Mouse (Mus musculus) adrenal gland, postnatal 14 days (tissue): ENCODE measurements around the gene Olfr603. TPM values are rescaled to one million over a fixed set of nuclear protein-coding genes. Genes with fewer than 3 reads are reported as not detected.
"Not testable (repeated sequence)": the region's sequence is repeated elsewhere in the genome, so short reads cannot be mapped to it uniquely, and the experiment has no call there.

Source experiments
- DNase-seq: peaks from one replicate; pipeline ENCODE4 v3.0.0; 2021; ENCODE audit warnings: mixed read lengths
- long read RNA-seq, 2 experiments: library from polyadenylated mRNA; stranded (forward); transcript quantifications; one replicate each; pipeline ENCODE4 v2.0.0; 2021
- microRNA-seq, 2 experiments: library from miRNA; unstranded; fragments of <30 nt; microRNA quantifications; one replicate each; pipeline ENCODE4 v1.2.0; 2021
- total RNA-seq: library from RNA; stranded (reverse); gene quantifications from 2 replicates; pipeline ENCODE4 v1.2.3, GENCODE M21; 2021

The Olfr603 gene
- total RNA-seq = not detected in 2 replicates
- long read RNA-seq, experiment 1 = 0 reads
- long read RNA-seq, experiment 2 = 0 reads

DNA sequence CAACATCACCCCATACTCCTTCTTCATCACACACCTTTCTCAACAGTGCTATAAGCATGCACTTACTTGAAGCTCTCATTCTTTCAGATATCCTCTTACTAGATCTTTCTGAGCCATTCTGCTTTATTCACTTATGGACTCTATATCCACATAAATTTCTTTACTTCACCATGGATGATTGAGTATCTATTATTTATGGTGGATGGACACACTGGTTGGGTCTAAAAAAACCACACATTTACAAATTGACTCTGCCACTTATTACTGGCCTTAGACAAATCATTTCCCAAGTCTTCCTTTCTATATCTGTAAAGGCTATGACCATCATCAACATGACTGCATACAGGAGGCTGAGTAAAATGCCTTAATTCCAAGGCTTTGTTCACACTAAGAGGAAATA, at the start of gene Olfr603:
Gene Olfr603, minus strand, starts transcription at position 101 of the 400 bp plus-strand sequence.
- no peak for DNase-seq

DNA sequence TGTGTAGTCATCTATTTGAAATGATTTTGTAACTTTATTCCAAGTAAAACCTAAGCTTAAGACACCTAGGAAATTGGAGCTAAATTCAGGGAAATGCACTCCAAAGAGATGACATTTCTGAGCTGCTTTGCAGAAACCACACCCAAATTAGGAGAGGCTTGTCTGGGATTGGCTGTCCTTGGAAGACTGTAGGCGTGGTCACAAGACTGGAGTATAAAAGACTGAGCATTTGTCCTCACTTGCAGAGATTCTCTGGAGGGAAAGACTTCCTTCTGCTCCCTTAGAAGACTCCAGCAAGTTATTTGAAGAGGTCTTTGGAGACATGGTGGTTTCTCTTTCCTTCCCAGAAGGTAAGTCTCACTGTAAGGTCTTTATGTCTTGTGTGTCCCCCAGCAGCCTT, 28.8 kb upstream of the Olfr603 start, which contains the start of gene Usp17lc:
Gene Usp17lc, plus strand, starts transcription at position 301 of the 400 bp plus-strand sequence.
- DNase-seq = not testable (repeated sequence)

DNA sequence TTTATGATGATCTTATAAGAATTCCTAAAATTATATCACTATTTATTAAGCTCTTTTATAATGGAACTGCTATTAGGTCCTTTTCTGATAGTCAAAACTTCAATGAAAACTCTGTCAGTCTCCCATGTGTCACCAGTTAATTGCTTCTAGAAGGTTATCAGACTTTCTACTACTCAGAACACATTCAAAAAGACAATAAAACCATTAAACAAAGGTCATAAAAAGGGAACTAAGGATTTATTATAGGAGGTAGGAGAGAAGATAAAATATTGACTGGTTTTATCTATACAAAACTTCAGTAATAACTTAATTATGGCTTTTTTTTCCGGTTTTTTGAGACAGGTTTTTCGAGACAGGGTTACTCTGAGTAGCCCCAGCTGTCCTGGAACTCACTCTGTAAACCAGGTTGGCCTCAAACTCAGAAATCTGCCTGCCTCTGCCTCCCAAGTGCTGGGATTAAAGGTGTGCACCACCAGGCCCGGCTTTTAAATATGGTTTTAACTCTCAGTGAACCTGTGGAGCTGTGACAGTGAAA, 20.6 kb upstream of the Olfr603 start:
- DNase-seq = not testable (repeated sequence)

DNA sequence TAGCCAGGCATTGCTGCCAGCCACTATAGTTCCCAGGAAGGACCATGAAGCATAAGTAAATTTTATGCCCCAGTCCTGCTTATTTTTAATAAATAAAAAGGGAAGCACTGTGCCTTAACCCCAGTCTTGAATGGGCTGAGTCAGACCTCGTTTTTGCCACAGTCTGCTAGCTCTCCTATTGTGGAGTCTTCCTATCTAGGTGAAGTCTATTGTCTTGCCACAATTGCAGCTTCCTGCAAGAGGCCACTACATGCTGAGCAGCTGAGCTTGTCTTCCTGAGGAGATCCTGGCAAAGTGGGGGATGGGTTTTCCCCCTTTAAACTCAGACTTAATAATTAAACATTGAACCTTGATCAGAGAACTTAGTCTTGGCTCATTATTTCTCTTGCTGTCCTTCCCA, 13.0 kb upstream of the Olfr603 start:
- no peak for DNase-seq

DNA sequence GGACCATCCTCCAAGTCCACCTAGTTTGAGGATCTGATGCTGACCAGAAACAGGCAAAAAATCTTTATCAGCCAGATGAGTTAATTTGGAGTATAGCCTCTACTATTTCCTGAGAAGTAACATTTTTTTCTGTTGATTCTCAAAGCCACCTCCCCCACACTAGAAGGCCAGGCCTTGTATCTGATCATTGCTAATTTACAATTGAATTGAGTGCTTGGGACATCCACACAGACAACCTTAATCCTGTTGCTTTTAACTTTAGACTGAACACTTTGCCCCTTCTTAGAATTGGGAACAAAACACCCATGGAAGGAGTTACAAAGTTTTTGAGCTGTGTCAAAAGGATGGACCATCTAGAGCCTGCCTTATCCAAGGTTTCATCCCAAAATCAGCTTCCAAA, 11.8 kb upstream of the Olfr603 start:
- no peak for DNase-seq

DNA sequence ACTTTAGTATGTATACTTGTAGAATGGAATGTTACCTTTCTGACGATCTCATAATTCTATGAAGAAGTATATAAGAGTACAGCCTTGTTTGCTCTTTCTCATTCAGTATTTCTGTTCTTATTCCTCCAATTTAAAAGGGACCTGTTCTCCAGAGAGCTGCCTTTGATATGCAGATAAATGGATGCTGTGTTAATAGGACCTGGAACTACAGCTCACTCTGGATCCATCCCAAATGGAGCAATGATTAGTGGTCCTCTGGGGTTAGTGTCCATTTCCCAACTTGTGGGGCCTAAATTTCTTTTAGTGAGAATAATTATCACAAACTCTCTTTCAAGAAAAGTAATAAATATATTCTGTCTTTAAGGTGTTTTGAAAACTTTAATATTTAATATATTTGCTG, 23.4 kb downstream of the Olfr603 start, which contains the start of gene Olfr601:
Gene Olfr601, minus strand, starts transcription at position 101 of the 400 bp plus-strand sequence.
- no peak for DNase-seq

DNA sequence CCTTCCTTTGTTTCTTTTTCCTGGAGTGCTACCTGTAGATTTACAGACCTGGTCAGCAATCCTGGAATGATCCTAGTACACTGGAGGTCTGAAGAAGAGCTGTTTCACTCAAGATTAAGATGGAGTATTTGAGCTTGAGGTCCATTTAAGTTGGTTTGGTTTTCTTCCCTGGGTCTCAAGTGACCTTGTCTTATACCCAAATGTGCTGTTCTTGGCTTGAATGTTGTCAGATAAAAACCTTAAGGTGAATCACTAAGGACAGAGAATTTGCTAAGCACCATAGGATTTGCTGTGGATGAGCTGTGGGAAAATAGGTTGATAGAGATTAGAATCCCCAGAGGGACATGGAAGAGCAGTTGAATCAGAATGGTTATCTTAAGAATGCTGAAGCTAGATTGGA, 36.4 kb downstream of the Olfr603 start, which contains the start of gene Olfr600:
Gene Olfr600, minus strand, starts transcription at position 101 of the 400 bp plus-strand sequence.
- DNase-seq = no peak

DNA sequence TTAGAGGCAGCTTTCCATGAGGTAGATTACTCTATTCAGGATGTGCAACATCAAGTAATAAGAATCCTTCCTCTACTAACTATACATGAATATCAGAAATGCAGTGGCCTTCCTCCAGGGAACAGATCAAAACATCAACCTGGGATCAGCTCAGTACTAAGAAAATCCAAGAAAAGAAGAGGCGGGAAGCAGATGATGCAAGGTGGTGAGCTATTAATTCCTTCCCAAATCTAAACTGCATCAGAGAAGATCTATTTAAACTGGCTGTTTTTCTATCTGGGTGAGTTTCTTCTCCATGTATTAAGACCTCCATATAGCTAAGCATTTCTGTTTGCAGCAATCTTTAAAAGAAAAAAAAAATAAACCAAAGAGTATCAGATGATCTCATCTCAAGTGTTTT, 50.4 kb downstream of the Olfr603 start, which contains the start of gene Olfr599:
Gene Olfr599, plus strand, starts transcription at position 301 of the 400 bp plus-strand sequence.
- no peak for DNase-seq

Small RNA genes lying within 50 kb of the gene (microRNA-seq; reads per million reads assigned to microRNA genes)
- 0 reads per million in 2 experiments for gene Gm25774

Other genes with a start within 250 kb of the Olfr603 start
- gene Olfr588-ps1, start 245.3 kb downstream of the Olfr603 start, total RNA-seq = not detected in 2 replicates
- not detected in 2 replicates for gene Olfr589, start 229.8 kb downstream of the Olfr603 start, total RNA-seq
- not detected in 2 replicates for gene Olfr591, start 207.8 kb downstream of the Olfr603 start, total RNA-seq
- not detected in 2 replicates for gene Olfr592, start 201.4 kb downstream of the Olfr603 start, total RNA-seq
- gene Olfr593, start 174.3 kb downstream of the Olfr603 start, total RNA-seq = not detected in 2 replicates
- not detected in 2 replicates for gene Olfr594, start 169.2 kb downstream of the Olfr603 start, total RNA-seq
- not detected in 2 replicates for gene Usp17ld, start 133.7 kb downstream of the Olfr603 start, total RNA-seq
- gene Olfr596, start 80.5 kb downstream of the Olfr603 start, total RNA-seq = not detected in 2 replicates
- not detected in 2 replicates for gene Olfr597, start 69.9 kb downstream of the Olfr603 start, total RNA-seq
- not detected in 2 replicates for gene Olfr598, start 62.6 kb downstream of the Olfr603 start, total RNA-seq
- gene Olfr599, start 50.3 kb downstream of the Olfr603 start, total RNA-seq = not detected in 2 replicates
- gene Olfr600, start 36.5 kb downstream of the Olfr603 start, total RNA-seq = not detected in 2 replicates
- gene Olfr601, start 23.5 kb downstream of the Olfr603 start, total RNA-seq = not detected in 2 replicates
- not detected in 2 replicates for gene Usp17lc, start 28.9 kb upstream of the Olfr603 start, total RNA-seq
- not detected in 2 replicates for gene Olfr605, start 59.3 kb upstream of the Olfr603 start, total RNA-seq
- gene Olfr606, start 62.9 kb upstream of the Olfr603 start, total RNA-seq = not detected in 2 replicates
- gene Olfr607, start 78.0 kb upstream of the Olfr603 start, total RNA-seq = not detected in 2 replicates
- gene Olfr608, start 83.7 kb upstream of the Olfr603 start, total RNA-seq = not detected in 2 replicates
- not detected in 2 replicates for gene Olfr609, start 111.9 kb upstream of the Olfr603 start, total RNA-seq
- not detected in 2 replicates for gene Olfr610, start 125.9 kb upstream of the Olfr603 start, total RNA-seq
- not detected in 2 replicates for gene Olfr611, start 134.7 kb upstream of the Olfr603 start, total RNA-seq
- not detected in 2 replicates for gene Olfr612, start 156.5 kb upstream of the Olfr603 start, total RNA-seq
- gene Olfr613, start 161.9 kb upstream of the Olfr603 start, total RNA-seq = not detected in 2 replicates
- gene Olfr615, start 169.9 kb upstream of the Olfr603 start, total RNA-seq = not detected in 2 replicates
- not detected in 2 replicates for gene Olfr616, start 183.0 kb upstream of the Olfr603 start, total RNA-seq
- not detected in 2 replicates for gene Olfr617, start 186.9 kb upstream of the Olfr603 start, total RNA-seq
- gene Olfr618, start 203.9 kb upstream of the Olfr603 start, total RNA-seq = not detected in 2 replicates
- not detected in 2 replicates for gene Olfr619, start 214.4 kb upstream of the Olfr603 start, total RNA-seq
- gene Olfr620, start 226.4 kb upstream of the Olfr603 start, total RNA-seq = not detected in 2 replicates